Mouse (Mus musculus): ENCODE results near the gene Tbc1d2. TPM values are rescaled to one million over a fixed set of nuclear protein-coding genes. Genes with fewer than 3 reads are reported as not detected.
"Not testable (repeated sequence)": the region's sequence is repeated elsewhere in the genome, so short reads cannot be mapped to it uniquely, and the experiment has no call there.

The Tbc1d2 gene
- polyA plus RNA-seq, 1 experiment: 3.3 TPM

DNA sequence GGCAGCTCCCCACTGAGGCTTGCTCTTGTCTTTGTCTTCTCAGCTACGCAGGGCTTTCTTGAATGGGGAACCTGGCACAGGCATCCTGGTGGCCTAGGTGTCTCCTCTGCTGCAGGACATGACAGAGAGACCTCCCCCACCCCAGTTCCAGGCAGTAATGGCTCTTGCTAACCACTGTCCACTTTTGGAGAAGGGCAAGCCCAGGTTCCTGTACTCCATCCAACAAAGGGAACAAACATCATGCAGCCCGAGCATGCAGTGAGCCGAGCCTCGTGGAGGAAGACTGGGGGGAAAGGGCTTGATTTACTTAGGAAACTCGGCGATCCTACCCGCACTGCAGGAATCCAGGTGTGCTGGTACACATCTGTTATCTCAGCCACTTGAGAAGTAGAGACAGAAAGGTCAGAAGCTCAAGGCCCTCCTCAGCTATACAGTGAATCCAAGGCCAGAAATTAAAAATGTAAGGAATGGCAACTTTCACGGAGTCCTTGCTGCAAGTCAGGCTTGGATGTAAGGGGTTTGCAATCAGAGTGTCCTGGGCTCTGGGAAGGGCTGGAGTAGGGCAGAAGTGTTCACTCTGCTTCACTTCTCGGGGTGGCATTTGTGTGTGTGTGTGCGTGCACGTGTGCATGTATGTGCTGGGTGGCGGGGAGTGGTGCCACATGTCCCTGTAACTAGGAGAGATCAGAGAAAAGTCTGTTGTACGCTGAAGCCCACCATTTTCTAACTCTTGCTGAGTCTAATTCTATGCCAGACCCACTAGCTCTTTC lies 64.8 kb downstream of the Tbc1d2 start:
- no peak overlapping the region for H3K27ac ChIP-seq (ENCODE audit: insufficient read depth, low read depth, low read length)
- no peak for TF ChIP-seq CTCF (IDR thresholded peaks at IDR 0.05; ENCODE audit: low read depth, low read length)
- TF ChIP-seq POLR2A (IDR thresholded peaks at IDR 0.05; ENCODE audit: borderline replicate concordance, low read depth, low read length): no peak
- H3K4me3 ChIP-seq (ENCODE audit: insufficient read depth, low read length): no peak overlapping the region
- H3K4me1 ChIP-seq (ENCODE audit: control insufficient read depth, insufficient read depth, low read length): peaks cover 29% of the 10 kb centered on the region

- not testable (repeated sequence) for H3K4me3 ChIP-seq (ENCODE audit: insufficient read depth, low read length)
- Histone ChIP-seq H3K27ac (ENCODE audit: insufficient read depth, low read depth, low read length) (peak overlapping the region; percentile 47), H3K4me1 (ENCODE audit: control insufficient read depth, insufficient read depth, low read length) (peaks cover 24% of the 10 kb centered on the region)
Observed at GRCm38 (mm10) chr4:46584536-46584935, 65.5 kb downstream of the Tbc1d2 start.

DNA sequence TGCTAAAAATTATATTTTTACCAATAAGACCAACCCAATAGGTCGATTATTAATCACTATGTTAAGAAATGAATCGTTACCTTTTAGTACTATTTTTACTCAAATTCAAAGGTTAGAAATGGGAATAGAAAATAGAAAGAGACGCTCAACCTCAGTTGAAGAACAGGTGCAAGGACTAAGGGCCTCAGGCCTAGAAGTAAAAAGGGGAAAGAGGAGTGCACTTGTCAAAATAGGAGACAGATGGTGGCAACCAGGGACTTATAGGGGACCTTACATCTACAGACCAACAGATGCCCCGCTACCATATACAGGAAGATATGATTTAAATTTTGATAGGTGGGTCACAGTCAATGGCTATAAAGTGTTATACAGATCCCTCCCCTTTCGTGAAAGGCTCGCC lies 65.9 kb downstream of the Tbc1d2 start:
- H3K4me1 ChIP-seq (ENCODE audit: control insufficient read depth, insufficient read depth, low read length): peaks cover 24% of the 10 kb centered on the region
- H3K4me3 ChIP-seq (ENCODE audit: insufficient read depth, low read length): not testable (repeated sequence)
- H3K27ac ChIP-seq (ENCODE audit: insufficient read depth, low read depth, low read length): peak overlapping the region; percentile 47

DNA sequence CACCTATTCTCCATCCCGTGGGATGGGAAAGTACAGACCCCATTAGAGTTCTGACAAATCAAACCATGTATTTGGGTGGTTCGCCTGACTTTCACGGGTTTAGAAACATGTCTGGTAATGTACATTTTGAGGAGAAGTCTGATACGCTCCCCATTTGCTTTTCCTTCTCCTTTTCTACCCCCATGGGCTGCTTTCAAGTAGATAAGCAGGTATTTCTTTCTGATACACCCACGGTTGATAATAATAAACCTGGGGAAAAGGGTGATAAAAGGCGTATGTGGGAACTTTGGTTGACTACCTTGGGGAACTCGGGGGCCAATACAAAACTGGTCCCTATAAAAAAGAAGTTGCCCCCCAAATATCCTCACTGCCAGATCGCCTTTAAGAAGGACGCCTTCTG lies 68.0 kb downstream of the Tbc1d2 start:
- H3K4me3 ChIP-seq (ENCODE audit: insufficient read depth, low read length); H3K27ac ChIP-seq (ENCODE audit: insufficient read depth, low read depth, low read length): not testable (repeated sequence)
- H3K4me1 ChIP-seq (ENCODE audit: control insufficient read depth, insufficient read depth, low read length): peaks cover 24% of the 10 kb centered on the region

DNA sequence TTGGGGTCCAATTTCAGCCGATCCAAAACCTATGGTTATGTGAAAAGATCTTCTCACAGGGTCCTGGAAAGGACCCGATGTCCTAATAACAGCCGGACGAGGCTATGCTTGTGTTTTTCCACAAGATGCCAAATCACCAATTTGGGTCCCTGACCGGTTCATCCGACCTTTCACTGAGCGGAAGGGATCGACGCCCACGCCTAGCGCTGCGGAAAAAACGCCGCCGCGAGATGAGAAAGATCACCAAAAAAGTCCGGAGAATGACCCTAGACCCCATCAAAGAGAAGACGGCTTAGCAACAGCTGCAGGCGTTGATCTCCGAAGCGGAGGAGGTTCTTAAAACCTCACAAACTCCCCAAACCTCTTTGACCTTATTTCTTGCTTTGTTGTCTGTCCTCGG lies 68.4 kb downstream of the Tbc1d2 start:
- H3K4me1 ChIP-seq (ENCODE audit: control insufficient read depth, insufficient read depth, low read length): peaks cover 26% of the 10 kb centered on the region
- H3K4me3 ChIP-seq (ENCODE audit: insufficient read depth, low read length); H3K27ac ChIP-seq (ENCODE audit: insufficient read depth, low read depth, low read length): not testable (repeated sequence)

DNA sequence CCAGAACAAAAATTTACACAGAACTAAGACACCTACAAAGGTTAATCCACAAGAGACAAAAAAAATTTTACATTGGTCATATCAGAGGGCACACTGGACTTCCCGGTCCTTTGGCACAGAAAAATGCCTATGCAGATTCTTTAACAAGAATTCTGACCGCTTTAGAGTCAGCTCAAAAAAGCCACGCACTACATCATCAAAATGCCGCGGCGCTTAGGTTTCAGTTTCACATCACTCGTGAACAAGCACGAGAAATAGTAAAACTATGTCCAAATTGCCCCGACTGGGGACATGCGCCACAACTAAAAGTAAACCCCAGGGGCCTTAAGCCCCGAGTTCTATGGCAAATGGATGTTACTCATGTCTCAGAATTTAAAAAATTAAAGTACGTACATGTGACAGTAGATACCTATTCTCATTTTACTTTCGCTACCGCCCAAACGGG lies 69.2 kb downstream of the Tbc1d2 start:
- peak overlapping the region; percentile 54 for H3K27ac ChIP-seq (ENCODE audit: insufficient read depth, low read depth, low read length)

DNA sequence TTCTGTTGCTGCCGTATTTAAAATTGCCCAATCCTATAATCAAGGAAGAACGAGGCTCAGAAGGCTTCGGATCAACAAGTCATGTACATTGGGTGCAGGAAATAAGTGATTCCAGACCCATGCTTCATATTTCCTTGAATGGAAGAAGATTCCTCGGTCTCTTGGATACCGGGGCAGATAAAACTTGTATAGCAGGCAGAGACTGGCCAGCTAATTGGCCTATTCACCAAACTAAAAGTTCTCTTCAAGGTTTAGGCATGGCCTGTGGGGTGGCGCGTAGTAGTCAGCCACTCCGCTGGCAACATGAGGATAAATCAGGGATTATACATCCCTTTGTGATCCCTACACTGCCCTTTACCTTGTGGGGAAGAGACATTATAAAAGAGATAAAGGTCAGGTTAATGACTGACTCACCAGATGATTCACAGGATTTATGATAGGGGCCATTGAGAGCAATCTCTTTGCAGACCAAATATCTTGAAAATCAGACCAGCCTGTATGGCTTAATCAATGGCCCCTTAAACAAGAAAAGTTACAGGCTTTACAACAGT lies 71.1 kb downstream of the Tbc1d2 start:
- not testable (repeated sequence) for H3K27ac ChIP-seq (ENCODE audit: insufficient read depth, low read depth, low read length); H3K4me3 ChIP-seq (ENCODE audit: insufficient read depth, low read length)
- H3K4me1 ChIP-seq (ENCODE audit: control insufficient read depth, insufficient read depth, low read length): peaks cover 18% of the 10 kb centered on the region

More for the DNA sequence above, 69.2 kb downstream of the Tbc1d2 start:
- H3K4me1 ChIP-seq (ENCODE audit: control insufficient read depth, insufficient read depth, low read length): peaks cover 24% of the 10 kb centered on the region
- H3K4me3 ChIP-seq (ENCODE audit: insufficient read depth, low read length): not testable (repeated sequence)

DNA sequence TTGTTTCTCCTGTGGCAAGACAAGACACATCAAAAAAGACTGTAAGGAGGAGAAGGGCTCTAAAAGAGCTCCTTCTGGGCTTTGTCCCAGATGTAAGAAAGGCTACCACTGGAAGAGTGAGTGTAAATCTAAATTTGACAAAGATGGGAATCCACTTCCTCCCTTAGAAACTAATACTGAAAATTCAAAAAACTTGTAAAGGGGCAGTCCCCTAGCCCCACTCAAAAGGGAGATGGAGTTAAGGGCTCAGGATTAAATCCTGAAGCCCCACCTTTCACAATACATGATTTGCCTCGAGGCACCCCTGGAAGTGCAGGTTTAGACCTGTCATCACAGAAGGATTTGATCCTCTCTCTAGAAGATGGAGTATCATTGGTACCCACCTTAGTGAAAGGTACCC lies 71.8 kb downstream of the Tbc1d2 start:
- Histone ChIP-seq H3K4me1 (ENCODE audit: control insufficient read depth, insufficient read depth, low read length) (peaks cover 24% of the 10 kb centered on the region), H3K4me3 (ENCODE audit: insufficient read depth, low read length) (no peak overlapping the region), H3K27ac (ENCODE audit: insufficient read depth, low read depth, low read length) (no peak overlapping the region)
- TF ChIP-seq POLR2A (IDR thresholded peaks at IDR 0.05; ENCODE audit: borderline replicate concordance, low read depth, low read length): no peak
- TF ChIP-seq CTCF (IDR thresholded peaks at IDR 0.05; ENCODE audit: low read depth, low read length): no peak

GRCm38 (mm10) chr4:46575509-46576284 lies 74.3 kb downstream of the Tbc1d2 start:
- H3K4me3 ChIP-seq (ENCODE audit: insufficient read depth, low read length): not testable (repeated sequence)
- peak overlapping the region; percentile 30 for H3K27ac ChIP-seq (ENCODE audit: insufficient read depth, low read depth, low read length)

GRCm38 (mm10) chr4:46574841-46575240 lies 75.2 kb downstream of the Tbc1d2 start:
- peak overlapping the region; percentile 83 for H3K27ac ChIP-seq (ENCODE audit: insufficient read depth, low read depth, low read length)
- H3K4me1 ChIP-seq (ENCODE audit: control insufficient read depth, insufficient read depth, low read length): peaks cover 19% of the 10 kb centered on the region
- peak overlapping the region; percentile 41 for H3K4me3 ChIP-seq (ENCODE audit: insufficient read depth, low read length)
- no peak for TF ChIP-seq POLR2A (IDR thresholded peaks at IDR 0.05; ENCODE audit: borderline replicate concordance, low read depth, low read length)
- no peak for TF ChIP-seq CTCF (IDR thresholded peaks at IDR 0.05; ENCODE audit: low read depth, low read length)

More at GRCm38 (mm10) chr4:46575509-46576284, 74.3 kb downstream of the Tbc1d2 start:
- peaks cover 19% of the 10 kb centered on the region for H3K4me1 ChIP-seq (ENCODE audit: control insufficient read depth, insufficient read depth, low read length)
